8 mouse cellular contexts compared by ENCODE assay signal in the genomic region with DNA sequence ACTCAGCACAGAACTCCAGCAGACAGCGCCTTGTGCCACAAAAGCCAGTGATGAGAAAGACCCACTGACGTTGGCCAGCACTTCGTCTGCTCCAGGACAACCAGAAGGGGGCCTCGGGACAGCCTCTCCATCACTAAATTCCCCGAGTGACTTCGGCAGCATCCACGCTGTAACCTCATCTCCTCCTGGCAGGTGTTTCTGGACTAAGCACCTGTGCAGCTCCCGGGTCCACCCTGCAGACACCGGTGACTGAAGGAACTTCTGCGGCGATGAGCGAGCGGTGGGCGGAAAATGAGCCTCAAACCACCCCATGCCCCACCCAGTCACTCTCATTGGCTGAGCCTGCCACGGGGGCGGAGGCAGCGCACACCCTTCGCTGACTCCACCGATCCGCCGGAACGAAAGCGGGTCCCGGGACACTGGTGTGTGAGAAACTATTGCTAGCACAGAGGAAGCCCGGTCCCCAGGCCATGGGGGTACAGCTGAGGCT. TPM values are rescaled to one million over a fixed set of nuclear protein-coding genes. Genes with fewer than 3 reads are reported as not detected.
DNase-seq lines count a peak whose midpoint lies in the region; ATAC-seq and TF ChIP-seq lines count a peak whose summit lies in the region.

Gene Nipal1 (plus strand): TSS at position 378 of the 490 bp plus-strand sequence.

- H3K4me1 ChIP-seq in cerebellum, adult 2 months (ENCODE audit: control insufficient read depth, insufficient read depth, low read length), result no peaks in the 10 kb centered on the region
- no peaks in the 10 kb centered on the region; the same call in none of the 2 replicates for H3K4me1 ChIP-seq in intestine, embryonic 15.5 days (replicated peaks)
- H3K4me1 ChIP-seq in liver, postnatal 0 days (ENCODE audit: insufficient read depth), result peaks cover 10% of the 10 kb centered on the region
- peaks cover 16% of the 10 kb centered on the region for H3K4me1 ChIP-seq in neural tube, embryonic 13.5 days (replicated peaks)
- H3K4me1 ChIP-seq in testis, adult 2 months (ENCODE audit: control insufficient read depth, insufficient read depth, low read length), result peaks cover 12% of the 10 kb centered on the region

- no peaks in the 10 kb centered on the region for H3K36me3 ChIP-seq in intestine, embryonic 15.5 days
- H3K36me3 ChIP-seq in liver, postnatal 0 days (replicated peaks; ENCODE audit: insufficient read depth, low read length), result no peaks in the 10 kb centered on the region
- H3K36me3 ChIP-seq in neural tube, embryonic 13.5 days, result no peaks in the 10 kb centered on the region
- no peaks in the 10 kb centered on the region for H3K36me3 ChIP-seq in testis, adult 2 months (ENCODE audit: control insufficient read depth, insufficient read depth, low read length)

- peak within 1 kb of the TSS; percentile 87 for H3K4me2 ChIP-seq in intestine, embryonic 15.5 days (replicated peaks)
- H3K4me2 ChIP-seq in liver, postnatal 0 days (ENCODE audit: low read depth, low read length), result peak within 1 kb of the TSS; percentile 86
- peak within 1 kb of the TSS; percentile 86 for H3K4me2 ChIP-seq in neural tube, embryonic 13.5 days

- intact Hi-C loops in gastrocnemius, adult 2 months (cut with DNase I), result no loop called here

- peak within 1 kb of the TSS; percentile 58 for H3K9ac ChIP-seq in intestine, embryonic 15.5 days
- H3K9ac ChIP-seq in liver, postnatal 0 days (replicated peaks), result peak within 1 kb of the TSS; percentile 66
- H3K9ac ChIP-seq in neural tube, embryonic 13.5 days, result peak within 1 kb of the TSS; percentile 62

- no peaks in the 10 kb centered on the region; the same call in 1 of the 2 replicates for H3K27me3 ChIP-seq in cerebellum, adult 2 months (ENCODE audit: control insufficient read depth, insufficient read depth, low read length)
- no peaks in the 10 kb centered on the region for H3K27me3 ChIP-seq in intestine, embryonic 15.5 days (replicated peaks)
- no peaks in the 10 kb centered on the region for H3K27me3 ChIP-seq in liver, postnatal 0 days (ENCODE audit: insufficient read depth, low read length)
- H3K27me3 ChIP-seq in neural tube, embryonic 13.5 days, result peaks cover 53% of the 10 kb centered on the region
- H3K27me3 ChIP-seq in testis, adult 2 months (ENCODE audit: control insufficient read depth, insufficient read depth, low read length), result no peaks in the 10 kb centered on the region

- no peak for TF ChIP-seq EP300 in liver, postnatal 0 days (IDR thresholded peaks at IDR 0.05; ENCODE audit: low read depth)

- H3K4me3 ChIP-seq in cerebellum, adult 2 months (replicated peaks; ENCODE audit: insufficient read depth, low read depth, low read length), result peak within 1 kb of the TSS; percentile 50
- H3K4me3 ChIP-seq in gastrocnemius, adult 2 months, result peak within 1 kb of the TSS; percentile 71
- peak within 1 kb of the TSS; percentile 53 for H3K4me3 ChIP-seq in intestine, embryonic 15.5 days (replicated peaks)
- peak within 1 kb of the TSS; percentile 61 for H3K4me3 ChIP-seq in liver, postnatal 0 days (ENCODE audit: low read depth, low read length)
- peak within 1 kb of the TSS; percentile 46 for H3K4me3 ChIP-seq in neural tube, embryonic 13.5 days
- H3K4me3 ChIP-seq in testis, adult 2 months (ENCODE audit: control insufficient read depth, low read depth, low read length), result peak within 1 kb of the TSS; percentile 87

- no peak within 1 kb of the TSS for H3K27ac ChIP-seq in cerebellum, adult 2 months (ENCODE audit: insufficient read depth, low read length)
- no peak within 1 kb of the TSS for H3K27ac ChIP-seq in gastrocnemius, adult 2 months
- peak within 1 kb of the TSS; percentile 85 for H3K27ac ChIP-seq in intestine, embryonic 15.5 days
- peak within 1 kb of the TSS; percentile 90 for H3K27ac ChIP-seq in liver, postnatal 0 days (ENCODE audit: low read depth)
- no peak within 1 kb of the TSS for H3K27ac ChIP-seq in neural tube, embryonic 13.5 days (replicated peaks)
- no peak within 1 kb of the TSS for H3K27ac ChIP-seq in testis, adult 2 months (ENCODE audit: control insufficient read depth, insufficient read depth, low read depth, low read length)

- TF ChIP-seq POLR2A in cerebellum, adult 2 months (IDR thresholded peaks at IDR 0.05; ENCODE audit: borderline replicate concordance, insufficient read depth, low read length), result no peak
- TF ChIP-seq POLR2A in brain, embryonic 14.5 days (IDR thresholded peaks at IDR 0.05; ENCODE audit: borderline replicate concordance, extremely low read depth, insufficient read depth, insufficient read length, poor library complexity, severe bottlenecking), result no peak
- no peak for TF ChIP-seq POLR2A in testis, adult 2 months (IDR thresholded peaks at IDR 0.05; ENCODE audit: control insufficient read depth, low read depth, low read length)

- WGBS in cerebellum, adult 2 months, result 1% methylated on average over 25 of the region's 25 CpGs
- WGBS in intestine, embryonic 15.5 days, result under 1% methylated on average over 25 of the region's 25 CpGs
- under 1% methylated on average over 22 of the region's 25 CpGs for WGBS in liver, postnatal 0 days (ENCODE audit: insufficient replicate concordance)
- 0% methylated on average over 25 of the region's 25 CpGs for WGBS in neural tube, embryonic 13.5 days

- peak; percentile 91 for ATAC-seq in intestine, embryonic 15.5 days
- peak; percentile 86 for ATAC-seq in liver, postnatal 0 days
- peak; percentile 92 for ATAC-seq in neural tube, embryonic 13.5 days (ENCODE audit: low read depth)

- peak; percentile 6 to 14 for DNase-seq in cerebellum, adult 2 months
- no peak for DNase-seq in cerebellum, adult 8-10 months
- DNase-seq in brain, embryonic 14.5 days (ENCODE audit: low read depth), result peak; percentile 79
- DNase-seq in gastrocnemius, adult 2 months, result peak; percentile 59
- DNase-seq in liver, postnatal 0 days, result peak; percentile 86

- no peaks in the 10 kb centered on the region for H3K9me3 ChIP-seq in intestine, embryonic 15.5 days
- no peaks in the 10 kb centered on the region for H3K9me3 ChIP-seq in liver, postnatal 0 days (ENCODE audit: low read length)
- no peaks in the 10 kb centered on the region for H3K9me3 ChIP-seq in neural tube, embryonic 13.5 days

- TF ChIP-seq CTCF in cerebellum, adult 2 months (IDR thresholded peaks at IDR 0.05; ENCODE audit: borderline replicate concordance, insufficient read depth, low read depth, low read length), result no peak
- peak; percentile 22; the same call in 1 of the 2 replicates for TF ChIP-seq CTCF in brain, embryonic 14.5 days (IDR thresholded peaks at IDR 0.05; ENCODE audit: borderline replicate concordance, extremely low read depth, insufficient read depth, insufficient read length)
- TF ChIP-seq CTCF in gastrocnemius, adult 2 months (IDR thresholded peaks at IDR 0.05), result no peak
- TF ChIP-seq CTCF in liver, postnatal 0 days (IDR thresholded peaks at IDR 0.05; ENCODE audit: low read depth), result peak; percentile 17; the same call in 1 of the 2 replicates
- TF ChIP-seq CTCF in testis, adult 2 months (IDR thresholded peaks at IDR 0.05; ENCODE audit: control insufficient read depth, insufficient read depth, insufficient replicate concordance, low read depth, low read length), result no peak

RNA-seq across cellular contexts. Expression of gene Nipal1, which starts in this region (rescaled TPM):
- polyA plus RNA-seq in cerebellum, adult 2 months (2012; rRNA removed), result not detected in 2 replicates
- polyA plus RNA-seq in brain, embryonic 14.5 days (2012; rRNA removed), result 0.52 and 0.54 TPM in 2 replicates
- total RNA-seq in gastrocnemius, adult 2 months (2021), result not detected
- 30.5 and 31.6 TPM in 2 replicates for polyA plus RNA-seq in intestine, embryonic 15.5 days (2015; fragmentation: Nextera tagmentation; extraction: Ambion mirVana)
- polyA plus RNA-seq in liver, postnatal 0 days (2015; fragmentation: Nextera tagmentation; extraction: Ambion mirVana), result 75.3 and 76.1 TPM in 2 replicates
- 1.2 and 1.9 TPM in 2 replicates for polyA plus RNA-seq in neural tube, embryonic 13.5 days (2015; fragmentation: Nextera tagmentation; extraction: Ambion mirVana)
- 0.26 and 0.31 TPM in 2 replicates for polyA plus RNA-seq in testis, adult 2 months (2012; rRNA removed)

Comparison
In these comparisons a context has a peak if more than half of its experiments do, and no peak if none do; other contexts are left out.
1. RNA of gene Nipal1 (polyA plus RNA-seq): 75.3 to 76.1 TPM in liver, postnatal 0 days and 30.5 to 31.6 TPM in intestine, embryonic 15.5 days; 1.2 to 1.9 TPM in neural tube, embryonic 13.5 days, 0.52 to 0.54 TPM in brain, embryonic 14.5 days, 0.26 to 0.31 TPM in testis, adult 2 months and not detected in cerebellum, adult 2 months; every median in the first group is over 10 times any median in the second.
2. Peak in DNase-seq and H3K4me3 ChIP-seq in cerebellum, adult 2 months; RNA of the gene not detected or under 1 TPM.
3. Peak in DNase-seq in brain, embryonic 14.5 days; RNA of the gene not detected or under 1 TPM.
4. Peak in DNase-seq and H3K4me3 ChIP-seq in gastrocnemius, adult 2 months; RNA of the gene not detected or under 1 TPM.
5. H3K27ac ChIP-seq: peak in intestine, embryonic 15.5 days (single experiment) and liver, postnatal 0 days (single experiment); none in cerebellum, adult 2 months (single experiment), gastrocnemius, adult 2 months (single experiment), neural tube, embryonic 13.5 days (single experiment) and testis, adult 2 months (single experiment).
6. CTCF ChIP-seq: peak in brain, embryonic 14.5 days (single experiment) and liver, postnatal 0 days (single experiment); none in cerebellum, adult 2 months (single experiment), gastrocnemius, adult 2 months (single experiment) and testis, adult 2 months (single experiment).
7. Peak in every context shown above with its lines, with median percentiles within 50 percentile points of each other: H3K4me3 ChIP-seq, ATAC-seq, H3K4me2 ChIP-seq and H3K9ac ChIP-seq.